Mouse (Mus musculus) lung, embryonic 16.5 days (tissue): ENCODE data around the gene D130052B06Rik. TPM values are rescaled to one million over a fixed set of nuclear protein-coding genes. Genes with fewer than 3 reads are reported as not detected.

Source experiments
- ATAC-seq: fragments of 200-750 bp; cut with Nextera tagmentation; 2 replicates; pipeline ENCODE4 v1.8.0; 2017; ENCODE audit warnings: low read depth, mild to moderate bottlenecking, moderate library complexity
- H3K27ac ChIP-seq: fragments of 300-500 bp; sonication (generic); 2 replicates; pipeline ENCODE4 v1.5.1; 2014; ENCODE audit warnings: mild to moderate bottlenecking, control low read depth, low read length
- H3K27me3 ChIP-seq: fragments of 300-500 bp; sonication (generic); 2 replicates; pipeline ENCODE4 v1.6.1; 2014; ENCODE audit warnings: low read depth, low read length, mixed read lengths; ENCODE audit not compliant: control insufficient read depth, insufficient read depth
- H3K36me3 ChIP-seq: fragments of 300-500 bp; sonication (generic); 2 replicates; pipeline ENCODE4 v1.6.1; 2014; ENCODE audit warnings: low read length; ENCODE audit not compliant: control insufficient read depth, insufficient read depth
- H3K4me1 ChIP-seq: fragments of 300-500 bp; sonication (generic); replicated peaks from 2 replicates; pipeline ENCODE4 v1.6.1; 2014; ENCODE audit warnings: low read length, mixed read lengths; ENCODE audit not compliant: control insufficient read depth, insufficient read depth
- H3K4me2 ChIP-seq: fragments of 300-500 bp; sonication (generic); 2 replicates; pipeline ENCODE4 v1.6.1; 2014; ENCODE audit warnings: low read depth, low read length, control low read depth
- H3K4me3 ChIP-seq: fragments of 300-500 bp; sonication (generic); 2 replicates; pipeline ENCODE4 v1.5.1; 2014; ENCODE audit warnings: mild to moderate bottlenecking, low read length, control low read depth
- H3K9ac ChIP-seq: fragments of 300-500 bp; sonication (generic); 2 replicates; pipeline ENCODE4 v1.6.1; 2014; ENCODE audit warnings: low read length, control low read depth
- H3K9me3 ChIP-seq: fragments of 300-500 bp; sonication (generic); 2 replicates; pipeline ENCODE4 v1.6.1; 2016; ENCODE audit warnings: low read length; ENCODE audit not compliant: control insufficient read depth
- WGBS: fragments of 180-500 bp; shearing (Covaris S2); extraction: QIAGEN DNeasy Blood & Tissue Kit; methylation state at CpG from one replicate; pipeline ENCODE4 v1.1.7; 2014; 5-methylcytosine and 5-hydroxymethylcytosine counted together
- polyA plus RNA-seq: library from polyadenylated mRNA; unstranded; fragments of >200 nt; fragmentation: Nextera tagmentation; extraction: Ambion mirVana; gene quantifications from 2 replicates; pipeline ENCODE4 v1.2.1, GENCODE M21; 2015

The D130052B06Rik gene
- polyA plus RNA-seq, 1 experiment from 2014 or later = not detected

DNA sequence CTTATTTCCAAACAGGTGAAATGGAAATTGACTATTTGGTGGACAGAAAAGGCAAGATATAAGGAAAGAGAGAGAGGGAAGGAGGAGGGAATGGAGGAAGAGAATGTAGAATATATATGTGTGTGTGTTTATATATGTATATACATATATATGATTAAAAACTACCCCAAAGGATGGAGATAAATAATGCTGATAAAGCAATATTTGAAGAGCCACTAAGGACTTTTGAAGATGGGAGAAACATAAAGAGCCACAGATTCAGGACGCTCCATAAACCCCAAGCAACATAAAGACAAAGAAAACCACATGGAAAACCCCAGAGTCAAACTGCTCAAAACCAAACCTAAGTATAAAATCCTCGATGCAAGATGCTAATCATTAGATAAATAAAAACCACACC is 55.4 kb downstream of the D130052B06Rik start:
- no peak overlapping the region for H3K4me2 ChIP-seq
- ATAC-seq = no peak
- no peaks in the 10 kb centered on the region; the same call in 1 of the 2 replicates for H3K4me1 ChIP-seq
- no peaks in the 10 kb centered on the region for H3K9me3 ChIP-seq
- H3K27ac ChIP-seq = no peak overlapping the region
- H3K4me3 ChIP-seq = no peak overlapping the region
- no peaks in the 10 kb centered on the region for H3K27me3 ChIP-seq
- no peaks in the 10 kb centered on the region for H3K36me3 ChIP-seq
- WGBS = 74% methylated on average over 2 of the region's 2 CpGs
- no peak overlapping the region for H3K9ac ChIP-seq

DNA sequence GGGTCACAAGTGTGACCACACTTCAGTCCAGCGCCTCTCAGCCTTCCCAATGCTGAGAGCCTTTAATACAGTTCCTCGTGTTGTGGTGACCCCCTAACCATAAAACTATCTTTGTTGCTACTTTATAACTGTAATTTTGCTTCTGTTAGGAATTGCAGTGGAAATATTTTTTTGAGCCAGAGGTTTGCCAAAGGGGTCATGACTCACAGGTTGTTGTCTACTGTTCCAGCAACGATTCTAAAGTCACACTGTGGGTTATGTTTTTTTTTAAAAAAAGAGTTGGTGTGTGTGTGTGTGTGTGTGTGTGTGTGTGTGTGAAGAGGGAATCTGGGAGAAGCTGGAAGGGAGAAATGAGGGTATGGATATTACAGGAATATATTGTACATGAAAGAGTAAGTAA is 56.1 kb downstream of the D130052B06Rik start:
- H3K4me2 ChIP-seq = no peak overlapping the region
- peak overlapping the region; percentile 63; the same call in 1 of the 2 replicates for H3K27ac ChIP-seq
- no peaks in the 10 kb centered on the region for H3K9me3 ChIP-seq
- no peaks in the 10 kb centered on the region for H3K36me3 ChIP-seq
- no peak for ATAC-seq
- 53% methylated on average over 3 of the region's 3 CpGs for WGBS
- no peak overlapping the region for H3K9ac ChIP-seq
- H3K4me1 ChIP-seq = no peaks in the 10 kb centered on the region; the same call in 1 of the 2 replicates
- no peak overlapping the region for H3K4me3 ChIP-seq
- H3K27me3 ChIP-seq = no peaks in the 10 kb centered on the region

DNA sequence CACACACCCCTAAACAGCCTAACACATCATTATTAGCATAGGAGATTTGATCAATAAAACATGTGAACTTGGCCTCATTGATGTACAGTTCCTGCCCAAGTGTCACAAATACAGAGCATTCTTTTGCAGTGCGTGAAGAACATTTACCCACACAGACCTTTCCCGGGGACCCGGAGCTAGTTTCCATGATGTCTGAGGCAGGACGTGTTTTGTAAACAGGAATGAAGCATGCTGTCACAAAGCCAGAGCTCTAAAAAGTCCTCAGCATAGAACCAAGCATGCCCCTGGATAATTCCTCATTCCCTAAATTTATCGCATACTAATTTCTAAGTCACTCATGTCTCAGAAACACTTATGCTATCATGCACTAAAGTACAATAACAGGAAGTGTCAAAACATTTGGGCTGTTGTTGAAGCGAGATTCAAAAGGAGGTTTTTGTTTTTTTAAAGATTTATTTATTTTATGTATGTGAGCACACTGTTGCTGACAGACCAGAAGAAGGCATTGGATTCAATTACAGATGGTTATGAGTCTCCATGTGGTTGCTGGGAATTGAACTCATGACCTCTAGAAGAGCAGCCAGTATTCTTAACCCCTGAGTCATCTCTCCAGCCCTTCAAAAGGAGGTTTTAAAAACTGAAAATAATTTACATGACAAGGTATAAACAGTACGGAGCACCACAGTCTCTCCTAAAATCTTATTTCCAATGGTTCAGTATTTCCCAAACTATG is 56.9 kb downstream of the D130052B06Rik start:
- peak overlapping the region; percentile 31; the same call in 1 of the 2 replicates for H3K27ac ChIP-seq
- 33% methylated on average over 7 of the region's 7 CpGs for WGBS
- no peak overlapping the region for H3K9ac ChIP-seq
- no peaks in the 10 kb centered on the region for H3K27me3 ChIP-seq
- no peaks in the 10 kb centered on the region; the same call in 1 of the 2 replicates for H3K4me1 ChIP-seq
- no peaks in the 10 kb centered on the region for H3K9me3 ChIP-seq
- peak; percentile 94 for ATAC-seq
- H3K4me2 ChIP-seq = no peak overlapping the region
- no peak overlapping the region for H3K4me3 ChIP-seq
- no peaks in the 10 kb centered on the region for H3K36me3 ChIP-seq

- Histone ChIP-seq H3K36me3 (no peaks in the 10 kb centered on the region), H3K4me1 (no peaks in the 10 kb centered on the region; the same call in 1 of the 2 replicates), H3K27me3 (no peaks in the 10 kb centered on the region), H3K4me2 (no peak overlapping the region), H3K27ac (no peak overlapping the region), H3K4me3 (no peak overlapping the region), H3K9ac (no peak overlapping the region), H3K9me3 (no peaks in the 10 kb centered on the region)
- 64% methylated on average over 13 of the region's 13 CpGs for WGBS
- ATAC-seq = no peak
Observed at GRCm38 (mm10) chr11:33660016-33660913, 61.2 kb downstream of the D130052B06Rik start.

GRCm38 (mm10) chr11:33663599-33663998 is 64.5 kb downstream of the D130052B06Rik start:
- Histone ChIP-seq H3K27me3 (no peaks in the 10 kb centered on the region), H3K27ac (no peak overlapping the region), H3K9me3 (no peaks in the 10 kb centered on the region), H3K36me3 (no peaks in the 10 kb centered on the region), H3K4me1 (no peaks in the 10 kb centered on the region), H3K9ac (no peak overlapping the region), H3K4me2 (no peak overlapping the region), H3K4me3 (no peak overlapping the region)
- ATAC-seq = no peak
- WGBS = 87% methylated on average over 2 of the region's 2 CpGs

DNA sequence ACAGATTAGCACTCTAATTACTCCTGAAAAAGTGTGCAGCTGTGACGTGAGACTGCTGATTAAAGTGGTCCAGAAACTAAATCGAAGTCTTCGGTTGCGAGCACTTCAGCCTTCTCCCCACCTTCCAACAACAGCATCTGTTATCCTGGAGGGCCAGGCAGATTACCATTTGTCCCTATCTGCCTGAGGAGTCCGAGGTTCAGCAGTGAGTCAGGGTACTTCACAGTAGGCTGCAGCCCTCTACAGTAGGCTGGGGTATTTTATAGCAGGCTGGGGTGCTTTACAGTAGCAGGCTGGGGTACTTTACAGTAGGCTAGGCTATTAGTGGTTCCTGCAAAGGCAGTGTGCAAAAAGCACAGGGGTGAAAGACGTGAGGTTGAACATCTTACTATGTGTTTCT is 69.3 kb downstream of the D130052B06Rik start:
- H3K9me3 ChIP-seq = no peaks in the 10 kb centered on the region
- no peak overlapping the region for H3K27ac ChIP-seq
- no peaks in the 10 kb centered on the region for H3K27me3 ChIP-seq
- no peak for ATAC-seq
- 62% methylated on average over 6 of the region's 6 CpGs for WGBS
- H3K4me3 ChIP-seq = no peak overlapping the region
- no peaks in the 10 kb centered on the region for H3K4me1 ChIP-seq
- no peaks in the 10 kb centered on the region for H3K36me3 ChIP-seq
- H3K9ac ChIP-seq = no peak overlapping the region
- H3K4me2 ChIP-seq = no peak overlapping the region

DNA sequence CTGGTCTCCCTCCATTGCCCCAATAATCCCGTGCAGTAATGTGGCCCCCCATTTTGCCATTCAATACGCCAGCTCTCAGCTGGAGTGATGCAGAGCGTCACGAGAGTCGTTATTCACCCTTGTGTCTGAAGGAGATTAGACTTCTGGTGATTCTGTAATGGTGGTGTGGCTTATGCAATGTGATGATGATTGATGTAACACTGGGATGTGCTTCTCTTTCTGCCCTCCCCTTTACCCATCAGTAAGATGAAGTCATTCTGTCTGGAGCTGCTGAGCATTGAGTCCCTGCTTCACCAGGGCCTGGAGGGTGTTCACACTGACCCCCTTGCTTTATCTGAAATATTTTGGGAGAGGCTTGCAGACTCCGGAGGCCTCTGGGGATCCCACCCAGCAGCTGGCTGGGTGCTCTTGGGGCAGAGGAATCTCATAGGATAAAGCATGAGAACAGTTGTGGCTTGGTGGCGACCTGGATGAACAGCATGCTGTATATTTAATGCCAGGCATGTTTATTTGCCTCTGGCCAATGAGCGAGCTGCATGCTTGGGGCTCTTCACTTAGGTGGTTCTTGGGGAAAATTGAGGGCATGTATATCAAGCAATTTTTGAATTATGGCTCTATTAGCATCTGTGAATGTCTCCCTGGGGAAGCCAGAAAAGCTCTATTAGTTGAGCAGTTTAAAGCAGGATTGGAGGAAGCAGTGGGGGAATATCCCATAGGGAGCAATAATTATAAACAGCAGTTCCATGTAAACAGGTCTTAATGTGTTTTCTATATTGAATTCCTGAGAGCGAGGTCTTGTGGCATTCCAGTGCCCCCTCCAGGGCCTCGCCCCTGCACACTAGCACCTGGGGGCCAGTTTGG is 71.2 kb downstream of the D130052B06Rik start:
- Histone ChIP-seq H3K27ac (no peak overlapping the region), H3K36me3 (no peaks in the 10 kb centered on the region), H3K27me3 (no peaks in the 10 kb centered on the region), H3K4me3 (no peak overlapping the region), H3K9me3 (no peaks in the 10 kb centered on the region), H3K9ac (no peak overlapping the region), H3K4me2 (no peak overlapping the region), H3K4me1 (no peaks in the 10 kb centered on the region)
- WGBS = 64% methylated on average over 10 of the region's 10 CpGs
- ATAC-seq = no peak
